In the genomic region with DNA sequence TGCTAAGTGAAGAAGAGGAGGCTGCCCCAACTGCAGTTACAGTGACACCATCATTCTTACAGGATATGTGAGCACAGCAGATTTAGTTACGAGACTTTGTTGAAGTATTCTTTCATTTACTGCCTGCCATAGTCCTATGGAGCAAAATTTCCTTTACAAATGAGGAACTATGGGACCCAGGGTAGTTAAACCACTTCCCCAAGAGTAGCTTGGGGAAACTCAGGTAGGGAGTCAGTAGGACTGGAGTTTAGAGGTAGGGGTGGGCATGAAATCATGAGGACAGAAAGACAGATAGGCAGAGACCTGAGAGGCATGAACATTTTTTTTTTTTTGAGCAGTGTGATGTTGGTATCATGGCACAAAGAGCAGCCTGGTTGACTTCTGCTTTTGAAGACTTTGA, we compare ENCODE assay signal across 17 mouse cellular contexts. TPM values are rescaled to one million over a fixed set of nuclear protein-coding genes. Genes with fewer than 3 reads are reported as not detected.
"Had no signal": no experiment of that assay in that cellular context is flagged by ENCODE, and none has a peak within 500 bp of the region (broad histone marks: within the 10 kb centered on the region; RNA-seq: fewer than 3 reads in every experiment).

No protein-coding gene starts in this region.

- ATAC-seq: liver, postnatal 0 days; lung, postnatal 0 days had no signal

- DNase-seq: kidney, adult 9 months; kidney, postnatal 36 days; layer of hippocampus, postnatal 36 days; left cerebral cortex, postnatal 4 days; liver, postnatal 0 days; lung, embryonic 14.5 days; midbrain, embryonic 14.5 days; right cerebral cortex, adult 18-20 months; right cerebral cortex, postnatal 14 days; right cerebral cortex, postnatal 4 days; thymus, adult 2 months; thymus, postnatal 14 days; thymus, postnatal 4 days had no signal

RNA-seq across cellular contexts. Expression of gene Ppm1j, which starts 37.0 kb away (rescaled TPM):
- total RNA-seq: megakaryocyte-erythroid progenitor cell, adult 5-6 weeks had no signal

RNA-seq across cellular contexts. Expression of gene Fam19a3, which starts 37.8 kb away (rescaled TPM):
- total RNA-seq: layer of hippocampus, postnatal 10 days; layer of hippocampus, postnatal 36 days; left cerebral cortex, postnatal 14 days; megakaryocyte-erythroid progenitor cell, adult 5-6 weeks had no signal

RNA-seq across cellular contexts. Expression of gene Rhoc, which starts 44.3 kb away (rescaled TPM):
- total RNA-seq: megakaryocyte-erythroid progenitor cell, adult 5-6 weeks had no signal
